Mouse (Mus musculus): ENCODE results near the gene Vstm2l.

Gene Vstm2l

GRCm38 (mm10) chr2:157935444-157936171, 21.2 kb downstream of the Vstm2l start:
- DNase-seq: no peak

DNA sequence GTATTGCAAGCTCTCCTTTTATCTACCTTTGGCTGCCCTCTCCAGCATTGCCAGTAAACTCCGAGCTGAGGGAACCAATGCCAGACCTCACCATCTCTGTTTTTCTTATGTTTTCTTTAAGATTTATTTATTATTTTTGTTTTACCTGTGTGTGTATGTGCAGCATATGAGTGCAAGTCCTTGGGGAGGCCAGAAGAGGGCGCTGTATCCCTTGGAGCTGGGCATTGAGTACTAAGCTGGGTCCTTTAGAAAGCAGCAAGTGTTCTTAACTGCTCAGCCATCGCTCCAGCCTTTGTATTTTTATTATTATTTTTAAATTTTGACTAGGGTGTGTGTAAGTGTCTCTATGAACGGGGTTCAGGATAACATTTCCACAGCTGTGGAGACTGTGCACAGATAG, 22.2 kb downstream of the Vstm2l start:
- no peak for DNase-seq

DNA sequence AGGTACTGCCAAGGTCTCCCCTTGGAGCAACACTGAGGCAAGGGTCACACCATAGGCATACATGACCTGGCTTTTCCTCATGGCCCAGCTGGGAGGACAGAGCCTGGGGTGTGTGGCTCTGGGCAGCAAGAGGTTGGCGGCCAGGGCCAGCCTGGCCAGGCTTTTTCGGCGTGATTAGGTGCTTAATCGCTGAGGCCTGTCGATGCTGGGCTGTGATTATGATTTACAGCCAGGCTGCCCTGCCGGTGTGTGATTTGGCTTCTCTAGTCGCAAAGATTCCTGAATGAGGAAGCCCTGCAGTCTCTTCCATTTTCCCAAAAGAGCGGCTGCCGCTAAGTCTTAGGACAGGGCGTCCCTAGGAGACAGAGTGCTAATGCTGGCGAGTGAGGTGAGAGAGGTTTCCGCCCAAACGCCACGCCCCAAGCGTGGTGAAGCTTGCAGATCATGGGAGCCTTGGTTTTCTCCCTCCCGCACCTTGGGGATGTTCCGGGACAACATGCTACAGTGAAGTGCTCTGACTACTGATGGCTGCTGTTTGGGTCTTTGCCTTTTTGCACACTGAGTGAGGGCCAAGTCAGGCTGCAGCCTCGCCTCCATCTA, 26.2 kb downstream of the Vstm2l start:
- DNase-seq: no peak

DNA sequence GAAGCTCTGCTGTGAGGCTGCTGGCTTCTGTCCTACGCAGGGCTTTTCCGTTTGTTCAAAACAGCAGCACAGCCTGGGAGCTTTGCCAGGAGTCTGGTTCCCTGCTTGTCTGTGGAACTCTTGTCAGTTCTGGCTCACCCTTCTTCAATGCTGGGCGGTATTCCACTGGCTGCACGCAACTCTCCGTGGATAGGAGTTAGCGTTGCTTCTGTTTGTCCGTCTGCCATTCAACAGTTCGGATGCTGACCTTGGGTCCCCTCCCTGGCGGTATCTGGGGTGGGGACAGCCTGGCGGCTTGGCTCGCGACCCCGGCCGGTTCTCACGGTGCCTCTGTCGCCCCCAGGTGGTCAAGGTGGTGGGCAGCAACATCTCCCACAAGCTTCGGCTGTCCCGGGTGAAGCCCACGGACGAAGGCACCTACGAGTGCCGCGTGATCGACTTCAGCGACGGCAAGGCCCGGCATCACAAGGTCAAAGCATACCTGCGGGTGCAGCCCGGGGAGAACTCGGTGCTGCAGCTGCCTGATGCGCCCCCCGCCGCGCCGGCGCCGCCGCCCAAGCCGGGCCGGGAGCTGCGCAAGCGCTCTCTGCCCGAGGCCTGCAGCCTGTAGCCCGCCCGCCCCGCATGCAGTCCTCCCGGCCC, 29.2 kb downstream of the Vstm2l start:
- DNase-seq: peak; percentile 68

- no peak for DNase-seq
Observed at GRCm38 (mm10) chr2:157944156-157944893, 29.9 kb downstream of the Vstm2l start.

- no peak for DNase-seq
Observed at GRCm38 (mm10) chr2:157953978-157954377, 39.5 kb downstream of the Vstm2l start.

DNA sequence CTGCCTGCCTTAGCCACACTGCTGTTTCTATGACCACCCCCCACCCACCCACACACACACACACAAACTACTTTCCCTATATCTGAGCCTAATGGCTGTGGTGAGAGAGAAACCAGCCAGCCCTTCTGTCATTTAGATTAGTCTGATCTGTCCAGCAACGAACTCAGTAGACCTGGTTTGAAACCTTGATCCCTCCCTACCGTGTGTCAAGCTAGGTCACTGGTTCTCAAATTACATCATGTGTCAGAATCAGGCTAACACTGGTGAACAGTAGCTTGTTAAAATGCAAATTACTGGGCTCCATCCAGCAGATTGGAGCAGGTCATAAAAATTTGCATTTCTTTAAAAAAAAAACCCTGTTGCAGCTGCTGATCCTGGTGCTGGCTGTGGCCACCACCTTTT, 43.3 kb downstream of the Vstm2l start:
- DNase-seq: no peak

DNA sequence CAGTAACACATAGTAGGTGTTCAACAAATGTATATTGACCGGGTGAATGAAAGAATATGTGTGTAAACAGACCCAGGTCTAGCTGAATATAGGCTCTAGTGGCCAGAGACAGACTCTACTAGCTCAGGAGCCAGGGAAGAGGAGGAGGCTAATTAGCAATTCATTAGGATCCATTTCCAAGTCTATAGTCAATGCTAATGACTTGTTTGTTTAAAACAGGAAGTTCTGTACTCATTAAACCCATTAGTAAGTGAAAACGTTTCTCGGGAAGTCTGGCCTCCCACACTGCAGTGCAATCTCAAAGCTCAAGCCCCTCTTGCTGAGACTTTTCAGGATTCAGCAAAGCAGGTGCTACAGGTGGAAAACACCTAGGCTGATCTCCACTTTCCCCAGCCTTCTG, 53.4 kb downstream of the Vstm2l start:
- DNase-seq: no peak

GRCm38 (mm10) chr2:157970124-157970523, 55.7 kb downstream of the Vstm2l start:
- DNase-seq: no peak

DNA sequence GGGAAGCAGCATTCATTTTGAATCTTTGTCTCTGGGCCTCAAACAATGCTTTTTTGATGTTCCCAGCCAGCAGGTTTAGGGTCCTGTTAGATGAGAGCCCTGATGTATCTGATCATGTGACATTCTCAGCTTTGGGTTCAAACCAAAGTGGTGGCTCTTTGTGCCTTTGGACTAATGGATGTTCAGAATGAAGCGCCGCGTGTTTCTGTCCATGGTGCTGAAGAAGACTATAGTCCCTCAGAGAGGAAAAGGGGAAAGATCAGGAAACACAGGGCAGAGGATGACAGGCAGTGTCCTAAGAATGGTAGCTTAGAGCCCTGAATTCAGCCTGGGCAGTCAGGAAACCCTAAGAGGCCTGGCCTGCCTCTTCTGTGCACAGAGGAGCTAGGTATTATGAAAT, 56.2 kb downstream of the Vstm2l start:
- no peak for DNase-seq

- no peak for DNase-seq
Observed at GRCm38 (mm10) chr2:157974604-157975501, 60.4 kb downstream of the Vstm2l start.

GRCm38 (mm10) chr2:157975595-157975994, 61.1 kb downstream of the Vstm2l start:
- DNase-seq: no peak

DNA sequence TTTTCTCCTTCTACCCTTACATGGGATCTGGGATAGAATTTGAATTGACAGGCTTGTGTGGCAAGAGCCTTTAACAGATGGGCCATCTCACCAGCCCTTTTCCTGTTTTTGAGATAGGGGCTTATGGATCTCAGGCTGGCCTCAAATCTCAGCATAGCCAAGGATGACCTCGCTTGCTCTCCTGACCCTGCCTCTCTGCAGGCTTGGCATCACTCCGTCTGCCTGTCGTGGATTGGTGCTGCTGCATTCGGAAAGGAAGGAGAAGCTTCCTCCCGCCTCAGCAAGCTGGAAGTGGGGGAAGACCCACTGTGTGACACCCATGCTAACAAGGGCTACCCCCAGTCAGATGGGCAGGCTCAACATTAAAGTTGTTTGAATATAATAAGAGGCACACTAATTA, 64.8 kb downstream of the Vstm2l start:
- DNase-seq: no peak

GRCm38 (mm10) chr2:157982727-157983126, 68.3 kb downstream of the Vstm2l start:
- no peak for DNase-seq

DNA sequence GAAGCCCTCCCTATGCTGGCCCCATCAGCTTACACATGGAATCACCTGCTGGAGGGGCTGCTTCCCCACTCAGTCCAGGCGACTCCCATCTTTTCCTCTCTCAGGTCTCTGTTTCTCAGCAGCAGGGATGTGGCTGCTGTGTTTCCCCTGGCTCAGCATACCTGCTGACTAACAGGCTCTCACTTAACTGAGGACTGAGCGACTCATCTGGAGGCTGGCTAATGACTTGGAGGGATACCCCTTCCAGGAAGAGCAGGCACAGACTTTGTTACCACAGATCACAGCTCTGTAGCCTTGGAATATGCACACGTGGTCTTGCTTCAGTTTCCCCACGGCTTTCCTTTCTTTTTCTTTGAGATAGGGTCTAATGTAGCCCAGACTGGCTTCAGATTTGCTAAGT, 68.8 kb downstream of the Vstm2l start:
- DNase-seq: no peak

DNA sequence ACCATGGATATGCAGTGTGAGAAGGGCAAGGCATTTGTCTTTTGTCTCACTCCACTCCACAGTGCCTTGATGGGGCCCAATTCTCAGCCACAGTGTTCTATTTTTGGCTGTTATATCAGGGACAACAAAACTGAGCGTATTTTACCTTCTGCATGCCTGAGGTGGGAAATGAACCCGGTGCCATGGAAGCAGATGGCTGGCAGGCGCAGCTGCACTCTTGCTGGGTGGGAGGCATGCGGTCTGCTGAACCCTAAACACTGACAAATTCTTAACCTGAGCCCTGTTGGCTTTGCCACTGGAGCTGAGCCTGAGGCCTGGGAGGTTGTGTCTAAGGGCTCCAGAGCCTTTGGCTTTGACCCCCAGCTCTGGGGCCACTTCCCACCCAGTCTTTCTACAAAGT, 71.2 kb downstream of the Vstm2l start:
- peak; percentile 22 for DNase-seq

GRCm38 (mm10) chr2:157986235-157986634, 71.8 kb downstream of the Vstm2l start:
- DNase-seq: no peak

GRCm38 (mm10) chr2:157988416-157989190, 74.2 kb downstream of the Vstm2l start:
- no peak for DNase-seq

GRCm38 (mm10) chr2:157989946-157990345, 75.5 kb downstream of the Vstm2l start:
- no peak for DNase-seq

- no peak for DNase-seq
Observed at GRCm38 (mm10) chr2:157991026-157991425, 76.6 kb downstream of the Vstm2l start.

DNA sequence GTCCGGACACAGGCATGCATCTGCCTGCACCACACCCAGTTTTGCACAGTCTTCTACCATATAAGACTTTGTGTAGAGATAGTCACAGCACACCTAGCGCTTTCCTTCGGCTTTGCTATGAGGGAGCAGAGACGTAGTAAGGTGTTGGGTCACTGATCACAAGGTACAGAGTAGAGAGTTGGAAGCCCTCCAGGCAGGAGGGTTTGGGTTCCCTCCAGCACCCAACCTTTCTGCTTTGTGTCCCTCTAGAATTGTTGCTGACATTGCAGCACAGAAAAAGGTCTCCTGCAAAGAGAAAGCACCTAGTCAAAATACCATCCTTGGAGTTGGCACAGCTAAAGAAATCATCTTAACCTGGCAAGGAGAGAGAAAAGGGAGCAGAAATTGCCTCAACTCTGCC, 78.0 kb downstream of the Vstm2l start:
- DNase-seq: no peak
